17 mouse cellular contexts compared by ENCODE assay signal in the genomic region with DNA sequence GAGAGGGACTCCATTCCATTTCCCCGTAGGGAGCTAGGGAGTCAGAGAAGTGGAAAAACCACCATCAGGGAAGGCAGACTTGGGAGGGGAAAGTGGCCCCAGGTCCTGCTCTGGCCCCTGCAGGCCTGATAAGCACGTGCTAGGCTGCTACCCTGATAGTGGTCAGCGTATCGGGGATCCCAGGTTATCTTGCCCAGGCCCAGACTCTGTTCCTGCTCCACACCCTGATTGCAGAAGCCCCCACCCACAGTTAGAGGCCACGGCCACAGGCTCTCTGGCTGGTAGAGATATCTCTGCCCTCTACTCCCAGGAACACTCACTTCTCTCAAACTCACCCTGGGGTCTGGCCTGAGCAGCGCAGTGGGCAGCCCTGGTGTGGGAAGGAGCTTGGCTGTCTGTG. TPM values are rescaled to one million over a fixed set of nuclear protein-coding genes. Genes with fewer than 3 reads are reported as not detected.
DNase-seq lines count a peak whose midpoint lies in the region; ATAC-seq lines count a peak whose summit lies in the region.
"Had no signal": no experiment of that assay in that cellular context is flagged by ENCODE, and none has a peak within 500 bp of the region (broad histone marks: within the 10 kb centered on the region; RNA-seq: fewer than 3 reads in every experiment).

No protein-coding gene starts in this region.

- WGBS in heart, embryonic 13.5 days, result 30% methylated on average over 6 of the region's 6 CpGs
- 84% methylated on average over 6 of the region's 6 CpGs for WGBS in forebrain, embryonic 15.5 days

- no peak overlapping the region for H3K4me3 ChIP-seq in heart, embryonic 13.5 days
- H3K4me3 ChIP-seq in forebrain, embryonic 15.5 days, result no peak overlapping the region
- H3K4me3 ChIP-seq: embryonic facial prominence, embryonic 12.5 days; limb, embryonic 13.5 days; megakaryocyte, embryonic 14.5 days had no signal

- H3K4me2 ChIP-seq in heart, embryonic 13.5 days, result peak overlapping the region; percentile 7; the same call in 1 of the 2 replicates
- H3K4me2 ChIP-seq in forebrain, embryonic 15.5 days (replicated peaks), result no peak overlapping the region
- H3K4me2 ChIP-seq: embryonic facial prominence, embryonic 12.5 days; limb, embryonic 13.5 days had no signal

- 0 out of 2 replicates have a peak, but pooled peaks have one; percentile 38 for ATAC-seq in heart, embryonic 13.5 days (ENCODE audit: extremely low read depth, insufficient number of reproducible peaks, low FRiP score, low TSS enrichment)
- no peak for ATAC-seq in forebrain, embryonic 15.5 days (replicated peaks)

- H3K9ac ChIP-seq in heart, embryonic 13.5 days, result peak overlapping the region; percentile 50
- no peak overlapping the region for H3K9ac ChIP-seq in forebrain, embryonic 15.5 days (replicated peaks)
- H3K9ac ChIP-seq: embryonic facial prominence, embryonic 12.5 days had no signal

- H3K27ac ChIP-seq in heart, embryonic 13.5 days (replicated peaks), result peak overlapping the region; percentile 28; the same call in 1 of the 2 replicates
- H3K27ac ChIP-seq in forebrain, embryonic 15.5 days (replicated peaks), result no peak overlapping the region
- H3K27ac ChIP-seq: embryonic facial prominence, embryonic 12.5 days; limb, embryonic 13.5 days had no signal

- peaks cover 20% of the 10 kb centered on the region for H3K4me1 ChIP-seq in heart, embryonic 13.5 days
- no peaks in the 10 kb centered on the region for H3K4me1 ChIP-seq in forebrain, embryonic 15.5 days
- H3K4me1 ChIP-seq: embryonic facial prominence, embryonic 12.5 days; limb, embryonic 13.5 days had no signal

- H3K36me3 ChIP-seq in heart, embryonic 13.5 days, result peaks cover 33% of the 10 kb centered on the region
- H3K36me3 ChIP-seq in forebrain, embryonic 15.5 days, result peaks cover 22% of the 10 kb centered on the region

- H3K27me3 ChIP-seq in heart, embryonic 13.5 days (replicated peaks), result no peaks in the 10 kb centered on the region
- H3K27me3 ChIP-seq in forebrain, embryonic 15.5 days, result no peaks in the 10 kb centered on the region
- H3K27me3 ChIP-seq: embryonic facial prominence, embryonic 12.5 days; limb, embryonic 13.5 days; megakaryocyte, embryonic 14.5 days had no signal

- H3K9me3 ChIP-seq in heart, embryonic 13.5 days, result no peaks in the 10 kb centered on the region
- no peaks in the 10 kb centered on the region for H3K9me3 ChIP-seq in forebrain, embryonic 15.5 days
- H3K9me3 ChIP-seq: embryonic facial prominence, embryonic 12.5 days; limb, embryonic 13.5 days; megakaryocyte, embryonic 14.5 days had no signal

- DNase-seq in heart, adult 18-20 months, result no peak
- DNase-seq in c-Kit-negative CD71-positive TER-119-positive erythroid progenitor cells, embryonic 14.5 days (ENCODE audit: low read depth, low spot score), result peak; percentile 75
- DNase-seq in liver, result peak; percentile 95
- DNase-seq in spleen, postnatal 36 days (ENCODE audit: low spot score in 2 of 2), result peak; percentile 76 to 85
- no peak for DNase-seq in kidney, postnatal 25 days
- DNase-seq in thymus, postnatal 4 days, result no peak
- DNase-seq: adrenal gland, adult 2 months; B cell, adult 2 months; cerebellum, adult 8-10 months; heart, postnatal 14 days; kidney, adult 11 months; retina, postnatal 1 day had no signal

RNA-seq across cellular contexts. Expression of gene Eral1, which starts 10.5 kb away (rescaled TPM):
- polyA plus RNA-seq in heart, embryonic 13.5 days (2015; fragmentation: Nextera tagmentation; extraction: Ambion mirVana), result 23.6 and 24.3 TPM in 2 replicates
- total RNA-seq in heart, adult 18-20 months (2021), result 10 to 100 TPM; 28.9 to 29.3 TPM
- polyA plus RNA-seq in forebrain, embryonic 15.5 days (2015; fragmentation: Nextera tagmentation; extraction: Ambion mirVana), result 33.3 TPM in 2 replicates

RNA-seq across cellular contexts. Expression of gene Fam222b, which starts 24.8 kb away (rescaled TPM):
- polyA plus RNA-seq in heart, embryonic 13.5 days (2015; fragmentation: Nextera tagmentation; extraction: Ambion mirVana), result 16.5 and 17.7 TPM in 2 replicates
- 10 to 100 TPM; 11.7 to 12.5 TPM for total RNA-seq in heart, adult 18-20 months (2021)
- 20.0 and 20.5 TPM in 2 replicates for polyA plus RNA-seq in forebrain, embryonic 15.5 days (2015; fragmentation: Nextera tagmentation; extraction: Ambion mirVana)

RNA-seq across cellular contexts. Expression of gene Flot2, which starts 31.9 kb away (rescaled TPM):
- 71.8 and 83.9 TPM in 2 replicates for polyA plus RNA-seq in heart, embryonic 13.5 days (2015; fragmentation: Nextera tagmentation; extraction: Ambion mirVana)
- total RNA-seq in heart, adult 18-20 months (2021), result 10 to 100 TPM; 54.1 to 56.0 TPM
- polyA plus RNA-seq in forebrain, embryonic 15.5 days (2015; fragmentation: Nextera tagmentation; extraction: Ambion mirVana), result 90.2 and 98.3 TPM in 2 replicates

RNA-seq across cellular contexts. Expression of gene Dhrs13, which starts 37.6 kb away (rescaled TPM):
- polyA plus RNA-seq in heart, embryonic 13.5 days (2015; fragmentation: Nextera tagmentation; extraction: Ambion mirVana), result 13.2 and 14.1 TPM in 2 replicates
- total RNA-seq in heart, adult 18-20 months (2021), result 1 to 10 TPM; 4.1 to 5.2 TPM
- polyA plus RNA-seq in forebrain, embryonic 15.5 days (2015; fragmentation: Nextera tagmentation; extraction: Ambion mirVana), result 32.8 and 33.4 TPM in 2 replicates

Comparison
In these comparisons a context has a peak if more than half of its experiments do, and no peak if none do; other contexts are left out.
1. DNase-seq: peak in c-Kit-negative CD71-positive TER-119-positive erythroid progenitor cells, embryonic 14.5 days (single experiment), liver (single experiment) and spleen, postnatal 36 days (2 of 2); none in heart, adult 18-20 months (0 of 2), kidney, postnatal 25 days (0 of 2) and thymus, postnatal 4 days (single experiment).